Mouse (Mus musculus) lung, adult 2 months (tissue): ENCODE data around the gene P2ry1. TPM values are rescaled to one million over a fixed set of nuclear protein-coding genes. Genes with fewer than 3 reads are reported as not detected.

Source experiments
- DNase-seq: peaks from one replicate; pipeline ENCODE4 v3.0.0; 2022
- H3K4me1 ChIP-seq: fragments of 200-500 bp; 2 replicates; pipeline ENCODE4 v1.6.1; 2011; ENCODE audit warnings: low read length; ENCODE audit not compliant: control insufficient read depth, insufficient read depth
- H3K4me3 ChIP-seq: fragments of 200-500 bp; replicated peaks from 2 replicates; pipeline ENCODE3; 2011; ENCODE audit warnings: low read depth, mild to moderate bottlenecking, control low read depth, low read length; ENCODE audit errors: extremely low read depth
- CTCF ChIP-seq: fragments of 200-500 bp; IDR thresholded peaks from 2 replicates; pipeline ENCODE4 v1.5.1; 2011; ENCODE audit warnings: mild to moderate bottlenecking, low read length, control low read depth; ENCODE audit not compliant: insufficient read depth
- POLR2A ChIP-seq: fragments of 200-500 bp; IDR thresholded peaks from 2 replicates; pipeline ENCODE4 v1.6.1; 2011; ENCODE audit warnings: low read depth, mild to moderate bottlenecking, control low read depth, low read length, borderline replicate concordance; ENCODE audit errors: extremely low read depth
- WGBS: fragments of 180-500 bp; shearing (Covaris S2); methylation state at CpG from one replicate; pipeline ENCODE4 v1.1.7; 2018; 5-methylcytosine and 5-hydroxymethylcytosine counted together
- polyA plus RNA-seq: library from polyadenylated mRNA; depleted of rRNA; stranded (reverse); fragments of >200 nt; gene quantifications from 2 replicates; pipeline ENCODE4 v1.2.3, GENCODE M21; 2012

P2ry1 gene
- polyA plus RNA-seq, 1 experiment: 3.9 TPM

GRCm38 (mm10) chr3:61001852-61002586 lies 576 bp upstream of the P2ry1 start:
- DNase-seq: no peak
- 5% methylated on average over 20 of the region's 20 CpGs for WGBS
- peak overlapping the region; percentile 78 for H3K4me3 ChIP-seq
- H3K4me1 ChIP-seq: 0 out of 2 replicates have a peak, but pooled peaks cover 2% of the 10 kb centered on the region
- TF ChIP-seq POLR2A: no peak
- no peak for TF ChIP-seq CTCF

- no peak overlapping the region for H3K4me3 ChIP-seq
- no peak for DNase-seq
- WGBS: 70% methylated on average over 1 of the region's 1 CpGs
- TF ChIP-seq POLR2A (no peak), CTCF (no peak)
- 0 out of 2 replicates have a peak, but pooled peaks cover 2% of the 10 kb centered on the region for H3K4me1 ChIP-seq
These were observed 2.0 kb downstream of the P2ry1 start for GRCm38 (mm10) chr3:61004611-61005010.

GRCm38 (mm10) chr3:61011660-61012059 lies 9.1 kb downstream of the P2ry1 start:
- no peaks in the 10 kb centered on the region for H3K4me1 ChIP-seq
- 68% methylated on average over 5 of the region's 5 CpGs for WGBS
- no peak for DNase-seq
- TF ChIP-seq CTCF (no peak), POLR2A (no peak)
- no peak overlapping the region for H3K4me3 ChIP-seq

- Histone ChIP-seq H3K4me1 (no peaks in the 10 kb centered on the region), H3K4me3 (no peak overlapping the region)
- TF ChIP-seq POLR2A: no peak
- TF ChIP-seq CTCF: no peak
- DNase-seq: no peak
These were observed 10.0 kb downstream of the P2ry1 start for GRCm38 (mm10) chr3:61012550-61012949.

- no peak for TF ChIP-seq CTCF
- TF ChIP-seq POLR2A: no peak
- Histone ChIP-seq H3K4me3 (no peak overlapping the region), H3K4me1 (no peaks in the 10 kb centered on the region)
- no peak for DNase-seq
- WGBS: 89% methylated on average over 2 of the region's 2 CpGs
These were observed 14.1 kb downstream of the P2ry1 start for GRCm38 (mm10) chr3:61016733-61017132.

- DNase-seq: no peak
- Histone ChIP-seq H3K4me1 (no peaks in the 10 kb centered on the region), H3K4me3 (no peak overlapping the region)
- 50% methylated on average over 4 of the region's 4 CpGs for WGBS
- TF ChIP-seq POLR2A (no peak), CTCF (no peak)
These were observed 29.5 kb downstream of the P2ry1 start for GRCm38 (mm10) chr3:61032100-61032499.

- DNase-seq: no peak
These were observed 33.0 kb downstream of the P2ry1 start for GRCm38 (mm10) chr3:61035633-61036032.

GRCm38 (mm10) chr3:61039916-61040315 lies 37.3 kb downstream of the P2ry1 start:
- DNase-seq: no peak
- no peak overlapping the region for H3K4me3 ChIP-seq
- H3K4me1 ChIP-seq: no peaks in the 10 kb centered on the region
- TF ChIP-seq POLR2A (no peak), CTCF (no peak)
- 60% methylated on average over 5 of the region's 5 CpGs for WGBS

More at GRCm38 (mm10) chr3:61035633-61036032, 33.0 kb downstream of the P2ry1 start:
- no peak for TF ChIP-seq POLR2A
- TF ChIP-seq CTCF: no peak
- WGBS: 50% methylated on average over 5 of the region's 5 CpGs
- Histone ChIP-seq H3K4me3 (no peak overlapping the region), H3K4me1 (no peaks in the 10 kb centered on the region)

- H3K4me1 ChIP-seq: no peaks in the 10 kb centered on the region
- WGBS: 75% methylated on average over 3 of the region's 3 CpGs
- TF ChIP-seq POLR2A (no peak), CTCF (no peak)
- DNase-seq: no peak
- no peak overlapping the region for H3K4me3 ChIP-seq
These were observed 47.5 kb downstream of the P2ry1 start for GRCm38 (mm10) chr3:61049976-61050672.
